Mouse (Mus musculus): ENCODE measurements around the gene Gm42906.
A peak's percentile ranks its signal among the peaks of the same experiment; 100 is the strongest.

The Gm42906 gene

DNA sequence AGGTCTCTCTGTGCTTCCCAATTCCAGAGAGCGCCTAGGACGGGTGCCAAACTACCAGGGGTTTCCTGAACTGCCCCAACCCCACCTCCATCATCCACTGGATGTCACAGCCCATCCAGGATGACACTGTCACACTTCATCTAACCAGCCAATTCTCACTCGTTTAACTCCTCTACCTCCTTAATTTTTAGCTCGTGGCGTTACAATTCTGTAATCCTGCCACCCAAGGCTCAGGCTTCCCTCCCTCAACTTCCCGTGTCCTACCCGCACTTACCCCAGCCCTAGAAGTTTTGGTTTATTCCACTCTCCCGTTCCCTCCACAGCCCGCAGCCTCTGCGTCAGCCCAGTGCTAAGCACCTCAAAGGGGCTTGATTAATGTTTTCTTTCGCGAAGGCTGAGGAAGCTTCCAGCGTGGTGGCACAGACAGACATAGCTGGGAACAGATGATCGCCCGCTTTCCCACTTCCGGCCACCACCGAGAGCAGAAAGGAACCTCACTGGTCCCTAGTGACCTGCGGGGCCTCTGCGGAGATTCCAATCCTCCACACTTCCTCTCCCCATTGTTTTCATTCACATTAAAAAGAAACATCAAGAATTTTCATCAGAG, 319.6 kb downstream of the Gm42906 start:
- DNase-seq (ENCODE audit: low read depth) = no peak

DNA sequence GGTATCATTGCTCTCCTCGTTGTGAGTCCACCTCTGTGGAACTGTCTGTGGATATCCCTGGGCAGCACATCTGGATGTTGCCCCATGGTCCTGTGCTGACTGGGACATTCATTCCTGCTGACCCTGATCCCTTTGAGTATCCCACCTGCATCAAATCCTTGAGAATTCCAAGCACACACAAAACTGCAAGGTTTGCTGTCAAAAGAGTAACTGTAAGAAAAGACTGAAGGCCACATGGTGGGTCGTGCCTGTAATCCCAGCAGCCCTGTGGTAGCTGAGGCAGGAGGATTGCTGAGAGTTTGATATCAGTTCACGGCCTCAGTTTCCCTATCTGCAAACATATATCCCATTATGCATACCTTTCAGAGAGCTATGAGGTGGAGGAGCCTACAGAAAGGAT, 321.1 kb downstream of the Gm42906 start:
- DNase-seq (ENCODE audit: low read depth) = no peak

DNA sequence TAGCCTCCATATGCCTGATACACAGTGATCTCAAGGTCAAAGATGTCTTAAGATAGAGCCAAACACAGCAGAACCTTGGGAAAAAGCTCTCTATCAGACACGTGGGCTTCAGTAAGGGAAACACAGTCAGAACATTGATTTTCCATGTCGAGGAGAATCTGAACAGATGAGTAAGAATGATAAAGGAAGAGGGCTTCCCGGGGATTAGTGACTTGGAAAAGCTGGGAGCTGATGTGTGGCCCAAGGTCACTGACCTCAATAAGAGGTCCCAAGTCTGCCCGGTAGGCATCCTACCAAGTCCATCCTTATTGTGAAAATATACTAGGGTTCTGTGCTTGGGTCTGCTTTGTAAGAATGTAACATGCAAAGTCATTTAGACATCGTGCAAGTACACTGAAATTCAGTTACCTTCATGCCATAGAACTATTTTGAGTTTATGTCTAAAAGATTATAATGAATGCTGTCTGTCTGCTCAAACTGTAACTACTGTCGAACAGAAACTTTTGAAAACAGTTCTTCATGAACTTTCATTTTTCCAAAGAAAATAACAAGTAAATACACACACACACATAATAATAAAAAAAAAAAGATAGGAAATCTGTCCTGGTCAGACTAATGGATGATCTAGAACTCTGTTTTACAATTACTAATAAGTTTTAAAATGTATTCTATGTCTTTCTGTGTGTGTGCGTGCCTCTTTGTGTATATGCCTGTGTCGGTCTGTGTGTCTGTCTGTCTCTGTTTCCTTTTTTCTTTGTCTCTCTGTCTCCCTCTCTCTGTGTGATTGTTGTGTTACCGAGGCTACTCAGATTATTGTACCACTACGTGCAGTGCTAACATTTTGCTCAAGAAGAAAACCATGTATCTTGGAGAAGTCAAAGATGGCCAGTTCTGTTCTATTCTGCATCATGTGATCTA, 322.6 kb downstream of the Gm42906 start:
- DNase-seq (ENCODE audit: low read depth) = no peak

DNA sequence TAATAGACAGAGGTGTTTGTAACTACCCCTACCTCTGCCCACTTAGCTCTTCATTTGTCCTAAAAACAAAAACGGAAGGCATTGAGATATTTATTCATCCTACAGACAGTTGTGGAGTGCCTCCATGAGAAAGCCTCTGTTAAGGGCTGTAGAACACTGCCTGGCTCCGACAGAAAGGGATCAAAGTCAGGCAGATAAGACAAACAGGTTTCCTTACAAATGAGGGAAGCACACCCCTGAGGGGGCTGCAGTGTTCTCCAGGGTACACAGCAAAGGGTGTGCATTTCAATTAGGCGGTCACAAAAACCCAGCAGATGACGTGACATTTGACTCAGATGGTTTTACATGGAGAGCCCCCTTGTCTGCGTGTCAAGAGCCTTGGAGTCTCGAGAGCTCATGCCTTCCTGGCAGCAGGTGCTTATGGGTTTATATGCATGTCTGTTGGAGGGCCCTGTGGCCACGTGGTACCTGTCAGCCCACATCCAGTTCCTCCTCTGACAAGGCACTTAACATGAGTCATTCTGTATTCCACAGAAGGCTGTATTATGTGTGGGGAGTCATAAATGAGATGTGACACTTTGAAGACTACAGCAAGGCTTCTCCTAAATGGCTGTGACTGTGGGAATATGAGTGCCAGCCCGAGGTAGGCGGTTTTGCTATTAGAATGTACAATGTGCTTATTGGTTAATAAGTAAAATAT, 323.5 kb downstream of the Gm42906 start:
- DNase-seq (ENCODE audit: low read depth) = peak; percentile 27

DNA sequence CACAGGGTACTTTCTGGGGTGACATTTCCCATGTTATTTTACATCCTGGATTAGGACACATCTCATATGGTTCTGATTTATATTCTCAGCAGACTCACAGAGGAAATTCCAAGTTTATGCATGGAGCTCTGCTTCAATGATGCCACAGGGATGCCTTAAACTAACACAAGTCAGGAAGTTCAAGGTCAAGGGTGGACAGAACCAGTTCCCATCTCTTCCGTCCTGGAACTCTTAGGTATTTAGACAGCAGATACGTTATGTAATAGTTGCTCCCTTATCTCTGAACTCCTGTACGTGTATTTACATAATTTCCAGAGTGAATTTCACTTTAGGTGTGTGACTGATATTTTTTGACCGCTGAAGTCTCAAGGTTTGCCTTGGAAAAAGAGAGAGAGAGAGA, 324.7 kb downstream of the Gm42906 start:
- DNase-seq (ENCODE audit: low read depth) = no peak

DNA sequence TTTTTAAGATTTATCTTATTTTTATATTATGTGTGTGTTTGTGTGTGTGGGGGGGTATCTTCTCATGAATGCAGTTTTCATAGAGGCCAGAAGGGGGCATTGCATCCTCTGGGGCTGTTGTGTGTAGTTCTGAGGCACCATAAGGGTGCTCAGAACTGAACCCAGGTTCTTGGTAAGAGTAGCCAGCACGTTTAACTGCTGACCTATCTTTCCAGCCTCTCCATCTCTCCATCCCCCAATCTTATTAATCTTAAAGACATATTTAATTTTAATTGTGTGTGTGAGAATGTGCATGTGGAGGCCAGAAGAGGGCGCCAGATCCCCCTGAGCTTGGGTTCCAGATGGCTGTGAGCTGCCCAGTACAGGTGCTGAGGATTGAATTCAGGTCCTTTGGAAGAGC, 325.7 kb downstream of the Gm42906 start:
- DNase-seq (ENCODE audit: low read depth) = peak; percentile 5

DNA sequence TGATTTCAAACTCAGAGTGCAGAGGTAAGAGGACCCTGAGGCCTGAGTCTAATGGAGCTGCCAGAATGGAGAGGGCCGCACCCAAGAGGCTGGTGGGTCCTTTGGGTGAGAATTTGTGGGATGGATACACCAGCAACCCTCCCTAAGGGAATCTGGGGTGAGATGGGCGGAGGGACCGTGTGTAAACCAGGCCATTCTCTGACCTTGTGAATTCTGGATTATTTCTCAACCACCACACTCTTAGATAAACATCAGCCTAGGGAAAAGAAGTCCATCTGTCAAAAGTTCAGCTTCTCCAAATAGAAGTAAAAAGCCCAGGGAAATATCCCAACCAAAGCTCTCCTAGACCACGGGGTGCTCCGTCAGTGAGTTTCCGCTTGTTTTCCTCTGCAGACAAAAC, 332.0 kb downstream of the Gm42906 start:
- DNase-seq (ENCODE audit: low read depth) = no peak

DNA sequence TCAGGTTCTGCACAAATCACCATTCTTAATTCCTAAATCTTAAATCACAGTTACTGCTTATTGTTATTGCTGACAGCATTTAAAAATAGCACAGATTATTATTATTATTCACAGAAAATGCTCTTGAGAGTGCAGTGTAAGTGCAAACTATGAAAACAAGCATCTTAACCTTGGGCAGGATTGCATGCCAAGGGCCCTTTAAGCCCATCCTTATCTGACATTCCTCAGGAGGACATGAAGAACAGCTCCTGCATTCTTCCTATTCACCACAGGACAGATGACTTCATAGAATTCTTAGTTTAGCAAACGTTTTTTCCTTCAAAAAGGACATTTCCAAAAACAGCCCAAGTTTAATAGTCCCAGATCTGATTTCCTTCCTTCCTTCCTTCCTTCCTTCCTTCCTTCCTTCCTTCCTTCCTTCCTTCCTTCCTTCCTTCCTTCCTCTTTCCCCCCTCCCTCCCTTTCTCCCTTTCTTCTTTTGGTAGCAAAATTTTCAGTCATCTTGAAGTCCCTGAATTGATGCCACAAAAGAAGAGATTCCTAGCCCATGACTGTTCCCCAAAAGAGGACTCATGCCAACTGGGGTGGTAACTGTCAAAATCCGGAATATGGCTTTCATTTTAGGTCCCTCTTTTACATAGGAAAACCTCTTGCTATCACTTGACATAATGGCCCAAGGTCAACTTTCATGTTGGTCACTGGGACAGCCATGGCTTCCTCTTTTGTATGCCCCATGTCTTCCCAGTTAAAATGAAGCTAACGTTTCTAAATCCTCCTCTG, 334.9 kb downstream of the Gm42906 start:
- DNase-seq (ENCODE audit: low read depth) = no peak

DNA sequence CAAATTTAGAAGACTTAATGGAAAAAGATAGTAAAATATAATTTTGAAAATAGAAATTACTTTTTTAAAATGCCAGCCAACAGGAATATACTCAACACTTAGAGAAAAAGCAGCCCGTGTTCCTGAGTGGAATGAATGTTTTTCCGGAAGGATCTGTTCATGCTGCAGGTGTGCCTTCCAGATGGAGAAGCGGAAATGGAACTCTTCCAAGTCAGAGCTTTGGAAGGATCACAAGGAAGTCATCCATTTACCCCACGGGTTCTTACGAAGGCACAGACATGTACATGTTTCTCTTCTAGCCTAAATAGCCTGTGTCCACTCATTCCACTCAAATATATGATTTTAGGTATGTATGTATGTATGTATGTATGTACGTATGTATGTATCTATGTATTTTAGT, 337.0 kb downstream of the Gm42906 start:
- DNase-seq (ENCODE audit: low read depth) = no peak

DNA sequence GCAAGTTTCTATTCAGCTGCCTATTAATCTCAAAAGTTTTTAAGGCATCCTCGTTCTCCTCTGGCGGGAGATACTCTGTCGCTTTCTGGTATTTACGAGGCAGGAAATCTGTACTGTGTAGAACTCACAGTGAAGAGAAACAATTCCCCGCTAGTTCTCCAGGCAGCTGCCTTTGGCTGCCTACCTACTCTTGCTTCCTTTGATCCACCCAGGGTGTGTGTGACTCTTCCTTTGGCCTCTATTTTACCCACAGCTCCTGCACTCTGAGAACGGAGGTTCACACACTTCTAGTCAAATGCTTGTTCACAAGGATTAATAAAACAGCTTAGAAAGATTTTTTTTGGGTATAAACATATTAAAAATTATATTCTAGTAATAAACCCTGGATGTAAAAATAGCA, 338.8 kb downstream of the Gm42906 start:
- DNase-seq (ENCODE audit: low read depth) = no peak

DNA sequence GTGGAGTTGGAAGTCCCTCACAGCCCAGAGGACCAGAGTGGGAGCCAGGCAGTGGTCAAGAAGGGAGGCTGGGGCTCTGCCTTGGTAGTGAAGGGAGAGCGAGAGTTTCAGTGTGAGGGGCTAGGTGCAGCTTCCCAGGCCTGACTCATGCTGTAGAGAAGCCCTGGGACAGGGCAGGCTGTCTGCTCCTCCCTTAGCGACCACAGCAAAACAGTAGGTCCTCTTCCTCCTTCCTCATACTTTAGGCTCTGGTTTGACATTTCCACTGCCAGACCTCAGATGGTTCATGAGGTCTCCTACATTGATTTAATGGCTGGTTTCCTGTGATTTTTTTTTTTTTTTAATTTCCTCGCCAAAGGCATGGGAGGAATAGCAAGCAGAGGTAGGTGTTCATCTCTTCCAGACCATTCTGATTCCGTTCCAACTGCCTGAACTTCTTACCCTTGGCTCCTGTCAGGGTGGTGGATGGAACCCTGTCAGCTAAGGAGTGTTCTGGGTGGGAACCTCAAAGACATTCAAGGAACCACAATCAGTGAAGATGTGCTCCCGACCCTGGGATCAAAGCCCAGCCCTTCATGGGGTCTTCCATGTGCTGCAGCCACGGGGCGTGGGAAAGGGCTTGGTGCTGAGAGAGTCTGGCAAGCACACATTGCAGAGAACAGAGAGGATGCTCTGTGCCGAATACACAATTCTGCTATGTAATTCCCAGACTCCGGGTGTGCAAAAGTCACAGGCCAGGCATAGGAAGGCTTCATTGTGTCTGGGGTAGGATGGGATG, 341.3 kb downstream of the Gm42906 start:
- DNase-seq (ENCODE audit: low read depth) = no peak

DNA sequence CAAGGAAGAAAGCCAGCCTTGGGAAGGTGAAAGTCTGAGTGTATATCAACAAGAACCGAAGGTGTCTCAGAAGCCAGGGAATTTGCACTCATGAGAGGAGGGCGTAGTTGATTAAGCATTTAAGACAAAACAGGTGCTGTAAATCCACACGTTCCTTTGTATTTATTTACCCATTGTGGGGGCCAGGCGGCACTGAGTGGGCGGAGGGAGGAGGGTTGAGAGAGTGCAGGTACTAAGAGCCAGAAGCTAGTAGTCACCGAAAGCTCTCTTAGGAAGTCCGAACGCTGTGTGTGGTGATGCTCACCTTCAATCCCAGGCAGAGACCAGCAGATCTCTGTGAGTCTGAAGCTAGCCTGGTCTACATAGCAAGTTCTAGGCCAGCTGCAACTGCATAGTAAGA, 342.2 kb downstream of the Gm42906 start:
- no peak for DNase-seq (ENCODE audit: low read depth)

DNA sequence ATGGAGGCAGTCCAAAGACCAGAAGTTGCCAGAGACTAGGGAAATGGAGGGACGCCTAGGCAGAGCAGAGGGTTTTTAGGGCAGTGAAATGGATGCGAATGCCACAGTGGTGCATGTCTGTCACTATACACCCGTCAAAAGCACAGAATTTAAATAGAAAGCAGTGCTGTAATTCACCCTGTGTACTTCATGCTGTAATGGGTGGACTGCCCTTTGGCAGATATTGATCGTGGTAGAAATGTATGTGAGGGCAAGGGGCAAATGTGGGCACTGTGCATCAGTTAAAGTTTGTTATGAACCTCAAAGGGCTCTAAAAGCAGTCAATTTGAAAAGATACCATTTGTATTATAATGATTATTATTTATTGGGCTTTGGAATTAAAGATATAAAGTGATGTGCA, 347.7 kb downstream of the Gm42906 start:
- no peak for DNase-seq (ENCODE audit: low read depth)

DNA sequence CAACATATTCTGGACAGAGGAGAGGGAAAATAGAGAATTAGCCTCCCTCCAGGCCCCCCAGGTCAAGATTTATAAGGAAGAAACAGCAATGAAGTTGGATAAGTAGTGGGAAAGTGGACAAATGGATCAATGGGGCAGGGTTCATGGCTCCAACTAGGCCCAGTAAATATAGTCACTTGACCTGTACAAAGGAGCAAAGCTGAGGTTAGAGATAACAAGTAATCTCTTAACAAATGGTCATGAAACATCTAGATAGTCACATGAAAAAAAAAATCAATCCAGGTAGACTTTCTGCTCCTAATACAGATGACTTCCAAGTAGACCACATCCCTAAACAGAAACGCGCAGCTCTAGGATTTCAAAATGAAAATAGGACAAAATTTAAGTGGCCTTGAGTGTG, 350.0 kb downstream of the Gm42906 start:
- no peak for DNase-seq (ENCODE audit: low read depth)

DNA sequence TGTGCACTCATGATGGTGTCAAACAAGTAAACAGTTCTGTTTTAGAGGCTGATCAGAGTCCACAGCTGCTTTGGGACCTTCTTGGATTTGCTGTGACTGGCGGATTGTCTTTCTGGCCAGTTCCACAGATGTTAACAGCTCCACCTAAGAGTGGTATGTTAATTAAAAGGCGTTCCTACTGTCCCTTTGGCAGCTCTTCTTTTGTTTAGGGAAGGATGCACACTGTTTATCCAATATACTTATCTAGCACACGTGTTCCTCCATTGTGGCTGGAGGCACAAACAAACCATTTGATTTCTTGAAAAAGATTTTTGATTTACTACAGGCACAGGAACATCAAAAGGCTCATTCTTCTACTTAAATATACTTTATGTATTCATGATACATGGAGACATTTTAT, 351.0 kb downstream of the Gm42906 start:
- no peak for DNase-seq (ENCODE audit: low read depth)

DNA sequence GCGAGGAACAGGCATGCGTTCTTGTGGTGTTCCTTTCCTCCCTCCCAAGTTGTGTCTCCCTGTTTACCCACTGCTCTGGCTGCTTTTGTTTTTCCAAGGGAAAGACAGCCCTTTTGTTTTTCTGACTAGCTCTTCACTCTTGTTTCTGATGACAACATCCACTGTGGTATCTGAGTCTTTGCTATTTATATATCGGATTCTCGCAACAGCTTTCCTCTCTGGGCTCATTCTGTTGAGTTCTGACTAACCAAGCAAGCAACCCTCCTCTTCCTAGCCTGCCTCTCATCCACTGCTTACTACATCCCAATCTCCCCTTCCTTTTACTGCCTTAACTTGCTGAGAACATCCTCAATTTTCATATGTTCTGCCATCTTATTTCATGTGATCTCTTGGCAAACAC, 353.7 kb downstream of the Gm42906 start:
- DNase-seq (ENCODE audit: low read depth) = no peak

DNA sequence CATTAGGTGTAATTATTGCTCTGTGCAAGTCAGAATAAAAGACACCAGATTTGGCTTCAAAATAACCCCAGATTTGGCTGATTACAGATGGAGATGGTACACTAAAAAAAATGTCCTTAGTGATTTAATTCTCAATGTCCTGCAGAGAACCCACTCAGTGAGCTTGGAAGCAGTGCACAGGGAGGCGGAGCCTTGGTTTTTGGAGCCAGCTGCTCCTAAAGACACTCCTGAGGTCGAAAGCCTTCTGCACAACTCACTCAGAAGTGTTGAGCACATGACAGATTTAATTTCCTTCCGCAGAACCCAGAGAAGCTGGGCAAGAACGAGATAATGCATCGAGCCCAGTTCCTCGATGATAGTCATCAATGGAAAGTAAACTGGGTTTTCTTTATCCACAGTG, 356.5 kb downstream of the Gm42906 start:
- no peak for DNase-seq (ENCODE audit: low read depth)

DNA sequence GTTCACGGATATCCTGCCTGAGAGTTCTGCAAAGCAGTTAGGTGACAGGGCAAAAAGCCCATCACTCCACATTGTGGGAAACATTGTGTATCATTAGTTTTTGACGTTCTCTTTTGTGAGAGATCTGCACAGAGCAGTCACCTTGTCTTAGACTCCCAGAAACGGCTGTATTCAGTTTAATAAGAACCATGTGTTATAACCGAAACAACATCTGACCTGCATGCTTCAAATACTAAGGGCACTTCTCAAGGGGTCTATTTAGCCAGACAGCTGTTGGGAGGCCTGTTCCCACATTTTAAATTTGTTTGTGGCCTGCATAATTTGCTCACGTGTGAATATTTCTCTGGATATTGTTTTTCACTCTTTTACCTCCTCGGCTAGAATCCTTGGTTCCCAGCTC, 357.1 kb downstream of the Gm42906 start:
- DNase-seq (ENCODE audit: low read depth) = no peak

DNA sequence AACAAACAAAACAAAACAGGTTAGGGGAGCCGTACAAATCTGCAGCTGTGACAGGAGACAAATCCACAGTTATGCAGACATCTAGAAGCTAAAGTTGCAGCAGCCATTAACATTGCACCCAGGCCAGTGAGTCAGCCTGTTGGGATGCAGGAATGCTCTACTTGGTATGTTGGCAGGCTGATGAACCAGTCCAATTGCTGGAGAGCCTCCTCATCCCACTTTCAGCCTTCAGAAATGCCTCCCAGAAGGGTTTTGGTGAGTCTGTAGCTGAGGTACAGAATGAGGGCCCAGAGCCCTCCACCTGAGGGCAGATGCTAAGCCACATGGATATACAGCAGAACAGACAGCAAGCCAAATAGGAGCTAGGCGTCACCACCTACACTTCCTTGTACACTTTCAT, 358.4 kb downstream of the Gm42906 start:
- no peak for DNase-seq (ENCODE audit: low read depth)

DNA sequence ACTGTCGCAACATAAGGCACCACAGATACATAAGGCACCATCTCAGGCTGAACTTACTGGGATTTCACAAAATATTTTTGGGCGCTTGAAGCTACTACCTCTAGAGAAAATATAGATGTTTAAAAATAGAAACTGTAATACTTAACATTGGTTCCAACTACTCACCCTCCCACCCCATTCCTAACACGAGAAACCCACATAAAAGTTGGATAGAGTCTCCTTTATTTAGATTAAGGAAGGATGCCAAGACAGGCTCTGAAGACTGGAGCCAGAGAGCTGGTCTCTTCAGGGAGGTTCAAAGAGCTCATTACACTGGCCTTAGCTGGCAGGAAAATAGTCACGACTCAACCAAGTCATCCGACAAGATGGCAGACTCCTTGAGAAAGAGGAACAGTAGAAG, 361.9 kb downstream of the Gm42906 start:
- DNase-seq (ENCODE audit: low read depth) = no peak

DNA sequence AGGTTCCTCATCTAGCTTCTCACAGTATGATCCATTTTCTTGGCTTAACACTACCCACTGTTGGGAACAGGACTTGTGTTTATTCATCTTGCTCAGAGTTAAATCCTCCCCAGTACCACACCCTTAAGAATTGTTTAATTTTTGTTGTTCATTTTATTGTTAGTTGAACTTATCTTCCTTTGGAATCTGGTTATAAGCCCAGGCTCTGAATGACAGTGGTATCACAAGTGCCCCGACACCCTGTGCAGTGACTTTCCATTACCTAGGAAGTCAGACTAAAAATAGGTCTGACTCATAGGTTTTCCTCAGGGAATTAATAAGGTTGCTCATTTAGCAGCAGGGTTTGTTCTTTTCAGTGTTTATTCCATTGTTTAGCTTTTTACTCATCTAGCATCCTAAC, 362.7 kb downstream of the Gm42906 start:
- no peak for DNase-seq (ENCODE audit: low read depth)

DNA sequence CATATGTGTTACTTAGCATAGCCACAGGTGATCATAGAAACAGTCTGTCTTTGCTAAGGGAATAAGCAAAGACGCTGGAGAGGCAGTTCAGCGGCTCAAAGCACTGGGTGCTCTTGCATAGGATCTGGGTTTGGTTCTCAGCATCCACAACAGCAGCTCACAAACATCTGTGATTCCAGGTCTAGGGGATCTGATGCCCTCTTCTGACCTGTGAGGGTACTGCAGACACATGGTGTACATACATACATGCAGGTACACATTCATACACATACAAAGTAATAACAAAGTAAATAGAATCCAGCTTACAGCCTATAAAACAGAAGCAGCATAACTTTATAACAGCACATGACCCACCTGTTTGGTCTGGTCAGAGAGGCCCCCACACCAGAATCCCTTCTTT, 366.0 kb downstream of the Gm42906 start:
- DNase-seq (ENCODE audit: low read depth) = no peak
